Mouse (Mus musculus) embryonic facial prominence, embryonic 14.5 days (tissue): Measurements from ENCODE around the gene Olfr332. TPM values are rescaled to one million over a fixed set of nuclear protein-coding genes. Genes with fewer than 3 reads are reported as not detected.

Experiments
- ATAC-seq: fragments of 200-750 bp; cut with Nextera tagmentation; 2 replicates; pipeline ENCODE4 v1.8.0; 2017; ENCODE audit warnings: low read depth, moderate number of reproducible peaks, moderate TSS enrichment
- DNase-seq: peaks from one replicate; pipeline ENCODE4 v3.0.0-alpha.2; 2015; ENCODE audit warnings: low spot score
- H3K27ac ChIP-seq: fragments of 300-500 bp; sonication (generic); replicated peaks from 2 replicates; pipeline ENCODE4 v1.5.1; 2014; ENCODE audit warnings: low read depth, mild to moderate bottlenecking, low read length, moderate library complexity
- H3K27me3 ChIP-seq: fragments of 300-500 bp; sonication (generic); replicated peaks from 2 replicates; pipeline ENCODE4 v1.6.1; 2014; ENCODE audit warnings: low read length; ENCODE audit not compliant: control insufficient read depth, insufficient read depth
- H3K36me3 ChIP-seq: fragments of 300-500 bp; sonication (generic); 2 replicates; pipeline ENCODE4 v1.6.1; 2014; ENCODE audit warnings: low read length, mixed read lengths; ENCODE audit not compliant: control insufficient read depth, insufficient read depth
- H3K4me1 ChIP-seq: fragments of 300-500 bp; sonication (generic); 2 replicates; pipeline ENCODE4 v1.6.1; 2014; ENCODE audit warnings: antibody characterized with exemption, low read length; ENCODE audit not compliant: control insufficient read depth, insufficient read depth
- H3K4me2 ChIP-seq: fragments of 300-500 bp; sonication (generic); 2 replicates; pipeline ENCODE4 v1.6.1; 2014; ENCODE audit warnings: low read depth, mild to moderate bottlenecking, low read length, moderate library complexity, mixed read lengths
- H3K4me3 ChIP-seq: fragments of 300-500 bp; sonication (generic); 2 replicates; pipeline ENCODE4 v1.5.1; 2014; ENCODE audit warnings: low read depth, mild to moderate bottlenecking, low read length
- H3K9ac ChIP-seq: fragments of 300-500 bp; sonication (generic); 2 replicates; pipeline ENCODE4 v1.6.1; 2014; ENCODE audit warnings: low read depth, mild to moderate bottlenecking, low read length, moderate library complexity, mixed read lengths
- H3K9me3 ChIP-seq: fragments of 300-500 bp; sonication (generic); 2 replicates; pipeline ENCODE4 v1.6.1; 2016; ENCODE audit warnings: low read length; ENCODE audit not compliant: control insufficient read depth
- WGBS: fragments of 180-500 bp; shearing (Covaris S2); extraction: QIAGEN DNeasy Blood & Tissue Kit; methylation state at CpG from one replicate; pipeline ENCODE4 v1.1.7; 2014; 5-methylcytosine and 5-hydroxymethylcytosine counted together
- polyA plus RNA-seq: library from polyadenylated mRNA; unstranded; fragments of >200 nt; fragmentation: Nextera tagmentation; extraction: Ambion mirVana; gene quantifications from 2 replicates; pipeline ENCODE4 v1.2.1, GENCODE M21; 2014

Olfr332 gene
- polyA plus RNA-seq, 1 experiment from 2014 or later: 0.11 TPM

GRCm38 (mm10) chr11:58453592-58453991, 38.8 kb downstream of the Olfr332 start:
- no peaks in the 10 kb centered on the region for H3K9me3 ChIP-seq
- H3K4me2 ChIP-seq: no peak overlapping the region
- no peak overlapping the region for H3K27ac ChIP-seq
- no peak overlapping the region for H3K4me3 ChIP-seq
- ATAC-seq (peak; percentile 44; the same call in 1 of the 2 replicates), DNase-seq (peak; percentile 20)
- 22% methylated on average over 4 of the region's 4 CpGs for WGBS
- H3K9ac ChIP-seq: no peak overlapping the region
- no peaks in the 10 kb centered on the region for H3K4me1 ChIP-seq
- no peaks in the 10 kb centered on the region for H3K27me3 ChIP-seq
- no peaks in the 10 kb centered on the region for H3K36me3 ChIP-seq

- Histone ChIP-seq H3K36me3 (no peaks in the 10 kb centered on the region), H3K27me3 (no peaks in the 10 kb centered on the region), H3K9ac (no peak within 1 kb of the TSS), H3K9me3 (no peaks in the 10 kb centered on the region), H3K4me3 (no peak within 1 kb of the TSS), H3K27ac (no peak within 1 kb of the TSS), H3K4me1 (no peaks in the 10 kb centered on the region), H3K4me2 (no peak within 1 kb of the TSS)
- DNase-seq: no peak
- 96% methylated on average over 9 of the region's 9 CpGs for WGBS
- ATAC-seq: no peak
Observed at GRCm38 (mm10) chr11:58452759-58453158, 39.6 kb downstream of the Olfr332 start, which contains the start of gene Lypd9. Gene Lypd9, minus strand, starts transcription at chr11:58452923.

Other genes starting within 250 kb of the Olfr332 start
- 0.22 and 0.45 TPM in 2 replicates for gene 4930438A08Rik, start 217.8 kb downstream of the Olfr332 start, polyA plus RNA-seq
- gene Zfp692, start 185.5 kb downstream of the Olfr332 start, polyA plus RNA-seq: 14.2 and 14.7 TPM in 2 replicates
- gene Zfp672, start 162.2 kb downstream of the Olfr332 start, polyA plus RNA-seq: 42.3 TPM in 2 replicates
- gene Sh3bp5l, start 161.8 kb downstream of the Olfr332 start, polyA plus RNA-seq: 23.2 and 27.3 TPM in 2 replicates
- gene Lypd8, start 113.5 kb downstream of the Olfr332 start, polyA plus RNA-seq: not detected in 2 replicates
- not detected in 2 replicates for gene 1810065E05Rik, start 71.4 kb downstream of the Olfr332 start, polyA plus RNA-seq
- gene Gm12253, start 60.0 kb downstream of the Olfr332 start, polyA plus RNA-seq: not detected in 2 replicates
- not detected in 2 replicates for gene Lypd9, start 39.6 kb downstream of the Olfr332 start, polyA plus RNA-seq
- gene Olfr30, start 30.3 kb downstream of the Olfr332 start, polyA plus RNA-seq: 0.13 and 0.15 TPM in 2 replicates
- gene Olfr331, start 10.0 kb upstream of the Olfr332 start, polyA plus RNA-seq: not detected in 2 replicates
- 0.30 and 0.46 TPM in 2 replicates for gene Olfr330, start 42.3 kb upstream of the Olfr332 start, polyA plus RNA-seq
- gene Olfr329-ps, start 53.9 kb upstream of the Olfr332 start, polyA plus RNA-seq: 0.31 TPM in 1 of 2 replicates, not detected in the other
- not detected in 2 replicates for gene Olfr328, start 63.1 kb upstream of the Olfr332 start, polyA plus RNA-seq
- not detected in 2 replicates for gene Olfr224, start 78.0 kb upstream of the Olfr332 start, polyA plus RNA-seq
- not detected in 2 replicates for gene Olfr325, start 85.2 kb upstream of the Olfr332 start, polyA plus RNA-seq
- gene Olfr324, start 102.6 kb upstream of the Olfr332 start, polyA plus RNA-seq: not detected in 2 replicates
- gene 2210407C18Rik, start 123.5 kb upstream of the Olfr332 start, polyA plus RNA-seq: not detected in 2 replicates
- gene Olfr323, start 137.9 kb upstream of the Olfr332 start, polyA plus RNA-seq: not detected in 2 replicates
- 0.07 and 0.09 TPM in 2 replicates for gene Trim58, start 147.9 kb upstream of the Olfr332 start, polyA plus RNA-seq
- not detected in 2 replicates for gene Olfr322, start 166.2 kb upstream of the Olfr332 start, polyA plus RNA-seq
- not detected in 2 replicates for gene Olfr320, start 188.5 kb upstream of the Olfr332 start, polyA plus RNA-seq
- gene Olfr319, start 206.6 kb upstream of the Olfr332 start, polyA plus RNA-seq: 0.33 TPM in 1 of 2 replicates, not detected in the other
- not detected in 2 replicates for gene Olfr318, start 231.5 kb upstream of the Olfr332 start, polyA plus RNA-seq
- not detected in 2 replicates for gene Olfr317, start 246.7 kb upstream of the Olfr332 start, polyA plus RNA-seq